Mouse (Mus musculus): ENCODE measurements at regions not wholly inside any gene's neighbourhood (a gene's known extent, or its start where the extent isn't known, plus 50 kb on each side); places are given as distances from the start of the nearest gene placed in this dataset.

GRCm38 (mm10) chr1:57470356-57470755 is 63.5 kb upstream of the Tyw5 start:
- Histone ChIP-seq H3K9ac (ENCODE audit: low read length) (no peak overlapping the region), H3K9me3 (ENCODE audit: control insufficient read depth, low read length) (no peaks in the 10 kb centered on the region), H3K36me3 (ENCODE audit: control insufficient read depth, insufficient read depth, low read length) (no peaks in the 10 kb centered on the region), H3K4me2 (ENCODE audit: low read length) (no peak overlapping the region), H3K4me1 (replicated peaks; ENCODE audit: control insufficient read depth, insufficient read depth, low read length) (no peaks in the 10 kb centered on the region), H3K27ac (ENCODE audit: low read depth) (no peak overlapping the region), H3K27me3 (replicated peaks; ENCODE audit: control insufficient read depth, insufficient read depth, low read length) (no peaks in the 10 kb centered on the region), H3K4me3 (ENCODE audit: low read depth, low read length) (no peak overlapping the region)
- DNase-seq (ENCODE audit: low spot score) = no peak
- 92% methylated on average over 1 of the region's 1 CpGs for WGBS
- no peak for ATAC-seq (replicated peaks; ENCODE audit: low FRiP score, low TSS enrichment, low read depth)

GRCm38 (mm10) chr1:57472235-57472634 is 65.3 kb upstream of the Tyw5 start:
- H3K9ac ChIP-seq (ENCODE audit: low read length) = no peak overlapping the region
- no peak overlapping the region for H3K4me3 ChIP-seq (ENCODE audit: low read depth, low read length)
- no peak for DNase-seq (ENCODE audit: low spot score)
- no peak for ATAC-seq (replicated peaks; ENCODE audit: low FRiP score, low TSS enrichment, low read depth)
- no peaks in the 10 kb centered on the region for H3K4me1 ChIP-seq (replicated peaks; ENCODE audit: control insufficient read depth, insufficient read depth, low read length)
- H3K27me3 ChIP-seq (replicated peaks; ENCODE audit: control insufficient read depth, insufficient read depth, low read length) = no peaks in the 10 kb centered on the region
- no peak overlapping the region for H3K27ac ChIP-seq (ENCODE audit: low read depth)
- no peak overlapping the region for H3K4me2 ChIP-seq (ENCODE audit: low read length)
- no peaks in the 10 kb centered on the region for H3K9me3 ChIP-seq (ENCODE audit: control insufficient read depth, low read length)
- H3K36me3 ChIP-seq (ENCODE audit: control insufficient read depth, insufficient read depth, low read length) = no peaks in the 10 kb centered on the region
- WGBS = 32% methylated on average over 1 of the region's 1 CpGs

- no peak overlapping the region for H3K9ac ChIP-seq (ENCODE audit: low read length)
- ATAC-seq (replicated peaks; ENCODE audit: low FRiP score, low TSS enrichment, low read depth) (no peak), DNase-seq (ENCODE audit: low spot score) (no peak)
- no peaks in the 10 kb centered on the region for H3K27me3 ChIP-seq (replicated peaks; ENCODE audit: control insufficient read depth, insufficient read depth, low read length)
- H3K4me2 ChIP-seq (ENCODE audit: low read length) = no peak overlapping the region
- no peaks in the 10 kb centered on the region for H3K36me3 ChIP-seq (ENCODE audit: control insufficient read depth, insufficient read depth, low read length)
- H3K27ac ChIP-seq (ENCODE audit: low read depth) = no peak overlapping the region
- no peak overlapping the region for H3K4me3 ChIP-seq (ENCODE audit: low read depth, low read length)
- peaks cover 3% of the 10 kb centered on the region; the same call in 1 of the 2 replicates for H3K4me1 ChIP-seq (replicated peaks; ENCODE audit: control insufficient read depth, insufficient read depth, low read length)
- H3K9me3 ChIP-seq (ENCODE audit: control insufficient read depth, low read length) = no peaks in the 10 kb centered on the region
- 58% methylated on average over 1 of the region's 1 CpGs for WGBS
Measured at GRCm38 (mm10) chr1:57477725-57478124, 70.8 kb upstream of the Tyw5 start.

GRCm38 (mm10) chr1:57478151-57478550 is 71.2 kb upstream of the Tyw5 start:
- DNase-seq (ENCODE audit: low spot score) (no peak), ATAC-seq (replicated peaks; ENCODE audit: low FRiP score, low TSS enrichment, low read depth) (no peak)
- H3K4me3 ChIP-seq (ENCODE audit: low read depth, low read length) = no peak overlapping the region
- peaks cover 3% of the 10 kb centered on the region; the same call in 1 of the 2 replicates for H3K4me1 ChIP-seq (replicated peaks; ENCODE audit: control insufficient read depth, insufficient read depth, low read length)
- H3K27me3 ChIP-seq (replicated peaks; ENCODE audit: control insufficient read depth, insufficient read depth, low read length) = no peaks in the 10 kb centered on the region
- no peak overlapping the region for H3K27ac ChIP-seq (ENCODE audit: low read depth)
- no peak overlapping the region for H3K4me2 ChIP-seq (ENCODE audit: low read length)
- H3K36me3 ChIP-seq (ENCODE audit: control insufficient read depth, insufficient read depth, low read length) = no peaks in the 10 kb centered on the region
- H3K9me3 ChIP-seq (ENCODE audit: control insufficient read depth, low read length) = no peaks in the 10 kb centered on the region
- no peak overlapping the region for H3K9ac ChIP-seq (ENCODE audit: low read length)
- 55% methylated on average over 2 of the region's 2 CpGs for WGBS

- Histone ChIP-seq H3K4me3 (ENCODE audit: low read depth, low read length) (no peak overlapping the region), H3K9me3 (ENCODE audit: control insufficient read depth, low read length) (no peaks in the 10 kb centered on the region), H3K4me2 (ENCODE audit: low read length) (no peak overlapping the region), H3K27me3 (replicated peaks; ENCODE audit: control insufficient read depth, insufficient read depth, low read length) (no peaks in the 10 kb centered on the region), H3K36me3 (ENCODE audit: control insufficient read depth, insufficient read depth, low read length) (no peaks in the 10 kb centered on the region), H3K4me1 (replicated peaks; ENCODE audit: control insufficient read depth, insufficient read depth, low read length) (peaks cover 3% of the 10 kb centered on the region; the same call in 1 of the 2 replicates), H3K9ac (ENCODE audit: low read length) (no peak overlapping the region), H3K27ac (ENCODE audit: low read depth) (no peak overlapping the region)
- 75% methylated on average over 1 of the region's 1 CpGs for WGBS
- ATAC-seq (replicated peaks; ENCODE audit: low FRiP score, low TSS enrichment, low read depth) = no peak
- no peak for DNase-seq (ENCODE audit: low spot score)
Measured at GRCm38 (mm10) chr1:57478800-57479199, 71.9 kb upstream of the Tyw5 start.

- no peak overlapping the region for H3K4me3 ChIP-seq (ENCODE audit: low read depth, low read length)
- WGBS = 58% methylated on average over 4 of the region's 4 CpGs
- no peak for ATAC-seq (replicated peaks; ENCODE audit: low FRiP score, low TSS enrichment, low read depth)
- no peak for DNase-seq (ENCODE audit: low spot score)
- H3K36me3 ChIP-seq (ENCODE audit: control insufficient read depth, insufficient read depth, low read length) = no peaks in the 10 kb centered on the region
- H3K27me3 ChIP-seq (replicated peaks; ENCODE audit: control insufficient read depth, insufficient read depth, low read length) = no peaks in the 10 kb centered on the region
- no peak overlapping the region for H3K9ac ChIP-seq (ENCODE audit: low read length)
- H3K9me3 ChIP-seq (ENCODE audit: control insufficient read depth, low read length) = no peaks in the 10 kb centered on the region
- peaks cover 3% of the 10 kb centered on the region; the same call in 1 of the 2 replicates for H3K4me1 ChIP-seq (replicated peaks; ENCODE audit: control insufficient read depth, insufficient read depth, low read length)
- 0 out of 2 replicates have a peak overlapping the region, but pooled peaks have one; percentile 3 for H3K27ac ChIP-seq (ENCODE audit: low read depth)
- H3K4me2 ChIP-seq (ENCODE audit: low read length) = no peak overlapping the region
Measured at GRCm38 (mm10) chr1:57479566-57479965, 72.7 kb upstream of the Tyw5 start.

- Histone ChIP-seq H3K36me3 (ENCODE audit: control insufficient read depth, insufficient read depth, low read length) (no peaks in the 10 kb centered on the region), H3K4me2 (ENCODE audit: low read length) (no peak overlapping the region), H3K27ac (ENCODE audit: low read depth) (no peak overlapping the region), H3K4me1 (replicated peaks; ENCODE audit: control insufficient read depth, insufficient read depth, low read length) (no peaks in the 10 kb centered on the region), H3K4me3 (ENCODE audit: low read depth, low read length) (no peak overlapping the region), H3K9ac (ENCODE audit: low read length) (no peak overlapping the region), H3K9me3 (ENCODE audit: control insufficient read depth, low read length) (no peaks in the 10 kb centered on the region), H3K27me3 (replicated peaks; ENCODE audit: control insufficient read depth, insufficient read depth, low read length) (no peaks in the 10 kb centered on the region)
- no peak for DNase-seq (ENCODE audit: low spot score)
- WGBS = 70% methylated on average over 2 of the region's 2 CpGs
- ATAC-seq (replicated peaks; ENCODE audit: low FRiP score, low TSS enrichment, low read depth) = no peak
Measured at GRCm38 (mm10) chr1:57489176-57489575, 82.3 kb upstream of the Tyw5 start.

GRCm38 (mm10) chr1:57489588-57489987 is 82.7 kb upstream of the Tyw5 start:
- H3K27me3 ChIP-seq (replicated peaks; ENCODE audit: control insufficient read depth, insufficient read depth, low read length) = no peaks in the 10 kb centered on the region
- ATAC-seq (replicated peaks; ENCODE audit: low FRiP score, low TSS enrichment, low read depth) (no peak), DNase-seq (ENCODE audit: low spot score) (no peak)
- H3K4me2 ChIP-seq (ENCODE audit: low read length) = no peak overlapping the region
- no peaks in the 10 kb centered on the region for H3K36me3 ChIP-seq (ENCODE audit: control insufficient read depth, insufficient read depth, low read length)
- no peaks in the 10 kb centered on the region for H3K4me1 ChIP-seq (replicated peaks; ENCODE audit: control insufficient read depth, insufficient read depth, low read length)
- H3K4me3 ChIP-seq (ENCODE audit: low read depth, low read length) = no peak overlapping the region
- no peak overlapping the region for H3K9ac ChIP-seq (ENCODE audit: low read length)
- no peak overlapping the region for H3K27ac ChIP-seq (ENCODE audit: low read depth)
- WGBS = 61% methylated on average over 6 of the region's 6 CpGs
- H3K9me3 ChIP-seq (ENCODE audit: control insufficient read depth, low read length) = no peaks in the 10 kb centered on the region

- Histone ChIP-seq H3K4me3 (ENCODE audit: low read depth, low read length) (no peak overlapping the region), H3K36me3 (ENCODE audit: control insufficient read depth, insufficient read depth, low read length) (no peaks in the 10 kb centered on the region), H3K4me1 (replicated peaks; ENCODE audit: control insufficient read depth, insufficient read depth, low read length) (no peaks in the 10 kb centered on the region), H3K27me3 (replicated peaks; ENCODE audit: control insufficient read depth, insufficient read depth, low read length) (no peaks in the 10 kb centered on the region), H3K9me3 (ENCODE audit: control insufficient read depth, low read length) (no peaks in the 10 kb centered on the region), H3K27ac (ENCODE audit: low read depth) (no peak overlapping the region), H3K4me2 (ENCODE audit: low read length) (no peak overlapping the region), H3K9ac (ENCODE audit: low read length) (no peak overlapping the region)
- ATAC-seq (replicated peaks; ENCODE audit: low FRiP score, low TSS enrichment, low read depth) (no peak), DNase-seq (ENCODE audit: low spot score) (no peak)
- 40% methylated on average over 4 of the region's 4 CpGs for WGBS
Measured at GRCm38 (mm10) chr1:57490021-57490420, 83.1 kb upstream of the Tyw5 start.

Measured in intestine, embryonic 14.5 days (tissue).